Mouse (Mus musculus) heart, embryonic 11.5 days (tissue): ENCODE results near the gene Baiap2l1. TPM values are rescaled to one million over a fixed set of nuclear protein-coding genes. Genes with fewer than 3 reads are reported as not detected.

Experiments
- ATAC-seq: fragments of 200-750 bp; cut with Nextera tagmentation; replicated peaks from 2 replicates; pipeline ENCODE4 v1.8.0; 2017; ENCODE audit warnings: moderate library complexity; ENCODE audit not compliant: insufficient number of reproducible peaks, low FRiP score, low TSS enrichment
- H3K27ac ChIP-seq: fragments of 300-500 bp; sonication (generic); 2 replicates; pipeline ENCODE4 v1.5.1; 2014; ENCODE audit warnings: mild to moderate bottlenecking, low read depth, low read length
- H3K27me3 ChIP-seq: fragments of 300-500 bp; sonication (generic); 2 replicates; pipeline ENCODE4 v1.6.1; 2014; ENCODE audit warnings: mild to moderate bottlenecking, low read length, mixed read lengths; ENCODE audit not compliant: control insufficient read depth, insufficient read depth
- H3K36me3 ChIP-seq: fragments of 300-500 bp; sonication (generic); 2 replicates; pipeline ENCODE4 v1.6.1; 2014; ENCODE audit warnings: mild to moderate bottlenecking, low read length, moderate library complexity, mixed read lengths; ENCODE audit not compliant: control insufficient read depth, insufficient read depth
- H3K4me1 ChIP-seq: fragments of 300-500 bp; sonication (generic); 2 replicates; pipeline ENCODE4 v1.6.1; 2014; ENCODE audit warnings: low read length; ENCODE audit not compliant: control insufficient read depth, insufficient read depth
- H3K4me2 ChIP-seq: fragments of 300-500 bp; sonication (generic); 2 replicates; pipeline ENCODE4 v1.6.1; 2014; ENCODE audit warnings: mild to moderate bottlenecking, moderate library complexity
- H3K4me3 ChIP-seq: fragments of 300-500 bp; sonication (generic); 2 replicates; pipeline ENCODE4 v1.5.1; 2014; ENCODE audit warnings: low read depth, low read length
- H3K9ac ChIP-seq: fragments of 300-500 bp; sonication (generic); 2 replicates; pipeline ENCODE4 v1.6.1; 2014; ENCODE audit warnings: mild to moderate bottlenecking, low read depth, low read length, moderate library complexity
- H3K9me3 ChIP-seq: fragments of 300-500 bp; sonication (generic); replicated peaks from 2 replicates; pipeline ENCODE4 v1.6.1; 2016; ENCODE audit warnings: low read length; ENCODE audit not compliant: control insufficient read depth
- WGBS: fragments of 180-500 bp; shearing (Covaris S2); extraction: QIAGEN DNeasy Blood & Tissue Kit; methylation state at CpG from one replicate; pipeline ENCODE4 v1.1.7; 2014; ENCODE audit not compliant: insufficient replicate concordance; 5-methylcytosine and 5-hydroxymethylcytosine counted together
- polyA plus RNA-seq: library from polyadenylated mRNA; unstranded; fragments of >200 nt; fragmentation: Nextera tagmentation; extraction: Ambion mirVana; gene quantifications from 2 replicates; pipeline ENCODE4 v1.2.1, GENCODE M21; 2014

Gene Baiap2l1
- 7.8 and 8.5 TPM in 2 replicates for polyA plus RNA-seq

DNA sequence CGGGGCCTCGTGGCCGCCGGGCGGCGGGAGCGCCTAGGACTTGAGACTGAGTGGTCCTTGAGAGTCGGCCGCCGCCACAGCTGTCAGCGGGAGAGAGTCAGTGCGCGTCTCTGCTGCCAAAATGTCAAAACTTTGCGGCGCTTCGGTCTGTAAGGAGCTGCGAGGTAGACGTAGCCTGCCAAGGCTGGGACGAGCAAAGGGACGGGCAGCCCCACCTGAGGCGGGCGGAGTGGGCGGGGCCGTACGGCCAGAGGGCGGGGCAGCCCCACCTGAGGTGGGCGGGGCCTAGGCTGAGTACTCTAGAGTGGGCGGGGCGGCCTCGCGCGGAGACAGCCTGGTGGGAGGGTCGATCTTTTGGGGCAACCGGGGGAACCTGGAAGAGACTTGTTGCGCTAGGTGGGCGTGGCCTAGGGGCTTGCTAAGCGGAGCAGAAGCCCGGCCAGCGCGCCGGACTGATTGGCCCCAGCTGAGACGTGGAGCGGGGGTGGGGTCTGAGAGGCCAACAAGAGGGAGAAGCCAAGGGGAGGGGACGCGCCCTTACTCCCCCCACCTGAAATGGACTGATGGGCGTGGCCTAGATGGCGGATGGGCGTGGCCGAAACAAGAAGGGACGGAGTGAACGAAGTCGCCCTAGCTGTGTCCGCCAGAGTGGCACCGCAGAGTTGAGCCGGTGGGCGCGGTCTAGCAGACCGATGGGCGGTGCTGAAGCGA, at the start of gene Baiap2l1:
TSS of gene Baiap2l1 (minus strand) at position 232 of the 711 bp plus-strand sequence.
- H3K27ac ChIP-seq, result peak within 1 kb of the TSS; percentile 85

GRCm38 (mm10) chr5:144406256-144406655, 48.3 kb upstream of the Baiap2l1 start:
- Histone ChIP-seq H3K4me2 (no peak overlapping the region), H3K36me3 (no peaks in the 10 kb centered on the region), H3K27ac (no peak overlapping the region), H3K4me3 (no peak overlapping the region), H3K4me1 (no peaks in the 10 kb centered on the region), H3K9ac (no peak overlapping the region), H3K9me3 (no peaks in the 10 kb centered on the region), H3K27me3 (no peaks in the 10 kb centered on the region)
- WGBS, result 82% methylated on average over 11 of the region's 11 CpGs
- no peak for ATAC-seq

More for the DNA sequence above, at the start of gene Baiap2l1:
- no peaks in the 10 kb centered on the region for H3K9me3 ChIP-seq
- H3K36me3 ChIP-seq, result no peaks in the 10 kb centered on the region
- peak within 1 kb of the TSS; percentile 68 for H3K4me3 ChIP-seq
- peak within 1 kb of the TSS; percentile 81 for H3K4me2 ChIP-seq
- ATAC-seq, result peak; percentile 92
- no peaks in the 10 kb centered on the region for H3K27me3 ChIP-seq
- peak within 1 kb of the TSS; percentile 67 for H3K9ac ChIP-seq
- under 1% methylated on average over 60 of the region's 60 CpGs for WGBS
- H3K4me1 ChIP-seq, result 0 out of 2 replicates have a peak, but pooled peaks cover 2% of the 10 kb centered on the region

- Histone ChIP-seq H3K4me2 (no peak overlapping the region), H3K27me3 (no peaks in the 10 kb centered on the region), H3K4me1 (no peaks in the 10 kb centered on the region), H3K9me3 (no peaks in the 10 kb centered on the region), H3K4me3 (no peak overlapping the region), H3K27ac (no peak overlapping the region), H3K36me3 (no peaks in the 10 kb centered on the region), H3K9ac (no peak overlapping the region)
- no peak for ATAC-seq
- 87% methylated on average over 5 of the region's 5 CpGs for WGBS
Observed at GRCm38 (mm10) chr5:144400821-144401220, 42.9 kb upstream of the Baiap2l1 start.

- H3K4me1 ChIP-seq, result no peaks in the 10 kb centered on the region
- no peak overlapping the region for H3K4me2 ChIP-seq
- WGBS, result 44% methylated on average over 5 of the region's 9 CpGs
- H3K27ac ChIP-seq, result no peak overlapping the region
- no peak overlapping the region for H3K9ac ChIP-seq
- no peaks in the 10 kb centered on the region for H3K27me3 ChIP-seq
- ATAC-seq, result no peak
- no peaks in the 10 kb centered on the region for H3K9me3 ChIP-seq
- no peaks in the 10 kb centered on the region for H3K36me3 ChIP-seq
- no peak overlapping the region for H3K4me3 ChIP-seq
Observed at GRCm38 (mm10) chr5:144397566-144397965, 39.7 kb upstream of the Baiap2l1 start.

- Histone ChIP-seq H3K27ac (no peak overlapping the region), H3K4me1 (no peaks in the 10 kb centered on the region), H3K9ac (no peak overlapping the region), H3K27me3 (no peaks in the 10 kb centered on the region), H3K4me2 (no peak overlapping the region), H3K9me3 (no peaks in the 10 kb centered on the region), H3K36me3 (no peaks in the 10 kb centered on the region), H3K4me3 (no peak overlapping the region)
- WGBS, result 83% methylated on average over 2 of the region's 2 CpGs
- ATAC-seq, result no peak
Observed at GRCm38 (mm10) chr5:144394142-144394541, 36.2 kb upstream of the Baiap2l1 start.

DNA sequence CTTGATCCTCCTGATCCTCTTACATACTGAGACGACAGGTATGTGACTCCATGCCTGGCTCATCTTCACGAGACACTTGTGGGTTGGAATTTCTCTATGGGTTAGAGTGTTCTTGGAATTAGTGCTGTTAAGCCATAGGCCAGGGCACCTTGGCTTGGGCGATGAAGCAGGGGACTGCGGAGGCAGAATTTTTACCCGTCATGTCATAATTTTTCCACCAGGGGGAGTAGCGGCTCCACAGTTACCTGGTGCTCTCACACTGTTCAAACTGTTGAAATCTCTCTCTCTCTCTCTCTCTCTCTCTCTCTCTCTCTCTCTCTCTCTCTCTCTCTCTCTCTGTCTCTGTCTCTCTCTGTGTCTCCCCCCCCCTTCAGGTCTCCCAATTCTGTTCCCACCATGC, 29.9 kb upstream of the Baiap2l1 start:
- H3K27me3 ChIP-seq, result no peaks in the 10 kb centered on the region
- 7% methylated on average over 6 of the region's 6 CpGs for WGBS
- H3K4me1 ChIP-seq, result no peaks in the 10 kb centered on the region
- no peaks in the 10 kb centered on the region for H3K36me3 ChIP-seq
- no peak overlapping the region for H3K9ac ChIP-seq
- no peak overlapping the region for H3K4me3 ChIP-seq
- no peak overlapping the region for H3K4me2 ChIP-seq
- H3K27ac ChIP-seq, result no peak overlapping the region
- H3K9me3 ChIP-seq, result 0 out of 2 replicates have a peak, but pooled peaks cover 2% of the 10 kb centered on the region
- no peak for ATAC-seq

DNA sequence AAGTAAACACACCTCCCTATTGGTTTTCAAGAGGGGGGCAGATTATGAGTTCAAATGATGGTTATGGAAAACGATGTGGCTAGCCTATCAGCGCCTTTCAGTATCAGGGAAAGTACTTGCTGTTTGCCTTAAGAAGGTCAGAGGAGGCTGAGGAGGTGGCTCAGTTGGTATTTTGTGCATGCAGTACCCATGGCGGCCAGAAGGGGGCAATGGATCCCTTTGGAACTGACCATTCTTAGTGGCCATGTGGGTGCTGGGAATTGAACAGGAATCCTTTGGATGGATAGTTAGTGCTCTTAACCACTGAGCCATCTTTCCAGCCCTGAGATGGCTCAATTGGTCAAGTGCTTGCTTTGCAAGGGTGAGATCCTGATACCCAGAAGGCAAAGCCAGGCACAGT, 26.0 kb upstream of the Baiap2l1 start:
- no peaks in the 10 kb centered on the region for H3K4me1 ChIP-seq
- no peak for ATAC-seq
- H3K9ac ChIP-seq, result no peak overlapping the region
- H3K4me3 ChIP-seq, result no peak overlapping the region
- no peaks in the 10 kb centered on the region for H3K36me3 ChIP-seq
- no peaks in the 10 kb centered on the region for H3K27me3 ChIP-seq
- H3K9me3 ChIP-seq, result 0 out of 2 replicates have a peak, but pooled peaks cover 2% of the 10 kb centered on the region
- H3K27ac ChIP-seq, result no peak overlapping the region
- no peak overlapping the region for H3K4me2 ChIP-seq
- WGBS, result 62% methylated on average over 3 of the region's 3 CpGs

DNA sequence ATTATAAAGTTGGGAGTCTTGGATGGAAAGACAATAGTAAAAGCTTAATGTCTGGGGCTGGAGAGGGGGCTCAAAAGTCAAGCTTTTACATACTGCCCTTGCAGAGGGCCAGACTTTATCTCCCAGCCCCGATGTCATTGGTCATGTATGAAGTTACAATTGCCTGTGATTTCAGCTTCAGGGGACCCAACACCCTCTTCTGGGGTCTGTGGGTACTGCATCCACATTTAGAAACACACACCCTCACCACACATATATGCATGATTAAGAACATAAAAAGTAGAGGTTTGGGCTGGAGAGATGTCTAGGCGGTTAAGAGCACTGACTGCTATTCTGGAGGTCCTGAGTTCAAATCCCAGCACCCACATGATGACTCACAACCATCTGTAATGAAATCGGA, 23.9 kb upstream of the Baiap2l1 start:
- 0 out of 2 replicates have a peak, but pooled peaks cover 2% of the 10 kb centered on the region for H3K9me3 ChIP-seq
- no peak overlapping the region for H3K9ac ChIP-seq
- no peak overlapping the region for H3K27ac ChIP-seq
- no peak overlapping the region for H3K4me3 ChIP-seq
- no peaks in the 10 kb centered on the region for H3K4me1 ChIP-seq
- H3K27me3 ChIP-seq, result no peaks in the 10 kb centered on the region
- WGBS, result 71% methylated on average over 3 of the region's 3 CpGs
- H3K36me3 ChIP-seq, result no peaks in the 10 kb centered on the region
- ATAC-seq, result no peak
- no peak overlapping the region for H3K4me2 ChIP-seq

DNA sequence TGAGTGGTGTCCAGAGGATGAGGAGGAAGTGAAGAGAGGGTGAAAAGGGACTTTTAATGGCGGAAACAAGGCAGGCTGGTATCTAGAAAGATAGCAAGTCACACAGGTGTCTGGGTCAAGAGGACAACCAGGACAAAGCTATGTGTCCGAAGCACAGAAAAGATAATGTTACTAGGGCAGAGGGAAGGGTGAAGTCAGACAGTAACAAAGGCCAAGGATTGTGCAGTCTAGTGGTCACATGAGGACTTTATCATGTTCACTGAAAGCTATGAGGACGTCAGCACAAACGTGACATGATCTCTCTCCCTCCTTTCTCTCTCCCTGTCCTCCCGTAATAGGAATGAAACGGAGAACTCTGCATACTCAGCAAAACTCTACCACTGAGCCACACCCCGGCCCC, 22.8 kb upstream of the Baiap2l1 start:
- H3K4me2 ChIP-seq, result no peak overlapping the region
- H3K9ac ChIP-seq, result no peak overlapping the region
- H3K9me3 ChIP-seq, result 0 out of 2 replicates have a peak, but pooled peaks cover 2% of the 10 kb centered on the region
- WGBS, result 66% methylated on average over 7 of the region's 7 CpGs
- H3K4me1 ChIP-seq, result no peaks in the 10 kb centered on the region
- no peaks in the 10 kb centered on the region for H3K36me3 ChIP-seq
- H3K27me3 ChIP-seq, result no peaks in the 10 kb centered on the region
- H3K27ac ChIP-seq, result no peak overlapping the region
- ATAC-seq, result no peak
- H3K4me3 ChIP-seq, result no peak overlapping the region
